Mouse (Mus musculus) cerebellum, adult 11-12 months (tissue): ENCODE data around the gene Rffl.

Experiments used
- DNase-seq: peaks from one replicate; pipeline ENCODE4 v3.0.0; 2022

The Rffl gene

DNA sequence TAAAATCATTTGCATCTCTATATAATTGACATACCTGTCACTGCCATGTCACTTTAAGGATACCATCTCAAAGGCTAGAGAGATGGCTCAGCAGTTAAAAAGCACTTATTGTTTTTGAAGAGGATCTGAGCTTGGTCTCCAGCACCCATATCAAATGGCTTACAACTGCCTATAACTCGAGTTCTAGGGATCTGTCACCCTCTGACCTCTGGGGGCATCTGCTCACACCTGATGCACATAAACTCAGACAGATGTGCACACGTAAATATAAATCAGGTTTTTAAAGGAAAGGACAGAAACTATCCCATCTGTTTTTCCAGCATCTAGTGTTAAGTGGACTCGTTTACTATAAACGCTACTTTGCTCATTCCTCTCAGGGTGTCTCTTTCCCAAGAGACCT, 107.7 kb downstream of the Rffl start:
- DNase-seq: no peak

DNA sequence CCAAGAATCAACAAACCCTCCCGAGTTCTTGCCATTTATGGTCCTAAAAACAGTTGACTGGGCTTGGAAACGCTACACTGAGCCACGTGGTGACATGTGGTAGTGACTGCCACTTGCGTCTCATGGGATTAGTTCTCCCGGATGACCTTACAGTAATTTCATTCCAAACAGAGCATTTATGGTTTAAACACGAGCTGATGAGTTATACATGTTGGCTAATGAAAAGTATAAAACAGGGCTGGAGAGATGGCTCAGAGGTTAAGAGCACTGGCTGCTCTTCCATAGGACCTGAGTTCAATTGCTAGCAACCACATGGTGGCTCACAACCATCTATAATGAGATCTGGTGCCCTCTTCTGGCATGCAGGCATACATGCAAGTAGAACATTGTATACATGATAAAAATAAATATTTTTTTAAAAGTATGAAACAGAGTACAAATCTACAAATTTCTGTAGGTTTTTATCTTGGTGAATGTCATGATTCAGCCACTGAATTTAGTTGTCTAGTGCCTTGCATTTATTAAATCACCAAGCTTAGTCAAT, 108.7 kb downstream of the Rffl start:
- DNase-seq: no peak

- no peak for DNase-seq
Observed at GRCm38 (mm10) chr11:82755919-82756318, 115.1 kb downstream of the Rffl start.
